Mouse (Mus musculus) forebrain, embryonic 10.5 days (tissue): Measurements from ENCODE around the gene Grcc10. TPM values are rescaled to one million over a fixed set of nuclear protein-coding genes. Genes with fewer than 3 reads are reported as not detected.

Experiments used
- DNase-seq: peaks from one replicate; pipeline ENCODE4 v3.0.0-alpha.2; 2017; ENCODE audit warnings: low spot score; ENCODE audit errors: extremely low spot score
- H3K27ac ChIP-seq: fragments of 300-500 bp; sonication (generic); 2 replicates; pipeline ENCODE4 v1.5.1; 2016; ENCODE audit warnings: mild to moderate bottlenecking
- H3K27me3 ChIP-seq: fragments of 300-500 bp; sonication (generic); 2 replicates; pipeline ENCODE4 v1.6.1; 2016; ENCODE audit warnings: mild to moderate bottlenecking; ENCODE audit not compliant: poor library complexity, severe bottlenecking
- H3K36me3 ChIP-seq: fragments of 300-500 bp; sonication (generic); replicated peaks from 2 replicates; pipeline ENCODE4 v1.6.1; 2016; ENCODE audit warnings: mild to moderate bottlenecking, moderate library complexity
- H3K4me1 ChIP-seq: fragments of 300-500 bp; sonication (generic); 2 replicates; pipeline ENCODE4 v1.6.1; 2016
- H3K4me3 ChIP-seq: fragments of 300-500 bp; sonication (generic); 2 replicates; pipeline ENCODE4 v1.5.1; 2016; ENCODE audit warnings: mild to moderate bottlenecking, moderate library complexity
- H3K9me3 ChIP-seq: fragments of 300-500 bp; sonication (generic); 2 replicates; pipeline ENCODE4 v1.6.1; 2016; ENCODE audit warnings: mild to moderate bottlenecking, moderate library complexity
- WGBS: fragments of 180-500 bp; shearing (Covaris S2); methylation state at CpG from one replicate; pipeline ENCODE4 v1.1.7; 2016; 5-methylcytosine and 5-hydroxymethylcytosine counted together
- polyA plus RNA-seq: library from polyadenylated mRNA; unstranded; fragments of >200 nt; fragmentation: Nextera tagmentation; extraction: Ambion mirVana; gene quantifications from 2 replicates; pipeline ENCODE4 v1.2.1, GENCODE M21; 2016

Gene Grcc10
- polyA plus RNA-seq, 1 experiment from 2014 or later: 415 TPM

GRCm38 (mm10) chr6:124768704-124769044 lies 27.5 kb upstream of the Grcc10 start:
- peak overlapping the region; percentile 81; the same call in 1 of the 2 replicates for H3K27ac ChIP-seq
- 3% methylated on average over 9 of the region's 9 CpGs for WGBS
- H3K27me3 ChIP-seq: peaks cover 80% of the 10 kb centered on the region
- no peaks in the 10 kb centered on the region for H3K36me3 ChIP-seq
- no peaks in the 10 kb centered on the region for H3K9me3 ChIP-seq
- DNase-seq: no peak
- H3K4me1 ChIP-seq: peaks cover 45% of the 10 kb centered on the region
- H3K4me3 ChIP-seq: peak overlapping the region; percentile 64

DNA sequence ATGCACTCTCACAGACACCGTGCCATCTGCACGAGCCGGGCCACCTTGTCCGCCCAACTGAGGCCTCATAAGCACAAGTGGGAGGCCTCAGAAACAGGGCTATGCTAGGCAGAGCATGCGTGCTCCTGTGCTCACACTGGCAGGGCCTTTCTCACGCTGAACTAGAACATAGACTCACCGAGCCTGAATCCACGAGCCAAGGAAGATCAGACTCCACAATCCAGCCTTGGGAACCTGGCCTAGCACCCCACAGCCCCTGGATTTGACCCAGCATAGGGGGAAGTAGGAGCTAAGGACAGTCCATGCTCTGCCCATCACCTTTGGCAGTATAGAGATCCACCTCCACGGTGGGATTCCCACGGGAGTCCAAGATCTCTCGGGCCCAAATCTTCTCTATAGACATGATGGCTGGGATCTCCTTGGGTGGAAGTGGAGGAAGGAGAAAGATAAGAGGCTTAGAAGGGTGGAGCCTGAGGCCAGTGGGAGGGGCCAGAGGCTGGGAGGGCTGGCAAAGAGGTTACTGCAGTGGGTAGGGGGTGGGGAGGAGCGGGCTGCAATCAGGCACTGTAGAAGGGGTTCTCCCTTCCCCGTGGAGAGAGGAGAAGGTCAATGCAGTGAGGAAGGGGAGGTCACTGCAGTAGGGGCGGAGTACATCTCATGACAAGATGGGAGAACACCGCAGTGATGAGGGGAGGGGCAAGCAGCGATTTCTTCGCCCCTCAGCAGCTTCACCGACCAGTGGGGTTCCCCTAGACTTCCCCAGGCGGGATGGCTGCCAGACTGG lies 26.9 kb upstream of the Grcc10 start:
- Histone ChIP-seq H3K9me3 (no peaks in the 10 kb centered on the region), H3K27ac (peak overlapping the region; percentile 81), H3K4me1 (peaks cover 45% of the 10 kb centered on the region), H3K36me3 (no peaks in the 10 kb centered on the region), H3K27me3 (peaks cover 79% of the 10 kb centered on the region), H3K4me3 (peak overlapping the region; percentile 64)
- WGBS: 17% methylated on average over 19 of the region's 19 CpGs
- peak; percentile 38 for DNase-seq

DNA sequence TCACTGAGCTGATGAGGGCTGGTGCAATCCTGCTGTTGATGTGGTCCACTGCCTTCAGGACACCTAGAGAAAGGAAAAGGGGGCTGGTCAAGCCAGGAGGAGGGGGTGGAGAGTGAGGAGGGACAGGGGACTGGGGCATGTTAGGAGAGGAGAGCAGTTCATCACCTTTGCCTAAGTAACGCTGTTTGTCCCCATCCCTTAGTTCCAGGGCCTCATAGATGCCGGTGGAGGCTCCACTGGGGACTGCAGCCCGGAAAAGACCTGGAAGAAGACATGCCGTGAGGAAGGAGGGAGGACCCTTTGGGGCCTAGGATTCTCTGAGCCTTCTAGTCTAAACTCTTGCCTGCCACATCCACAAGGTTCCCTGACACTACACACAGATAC lies 26.4 kb upstream of the Grcc10 start:
- WGBS: 32% methylated on average over 4 of the region's 4 CpGs
- Histone ChIP-seq H3K27me3 (peaks cover 76% of the 10 kb centered on the region), H3K36me3 (no peaks in the 10 kb centered on the region), H3K9me3 (no peaks in the 10 kb centered on the region), H3K4me3 (peak overlapping the region; percentile 64), H3K27ac (peak overlapping the region; percentile 81), H3K4me1 (peaks cover 45% of the 10 kb centered on the region)
- no peak for DNase-seq

- Histone ChIP-seq H3K4me1 (peaks cover 45% of the 10 kb centered on the region), H3K27ac (no peak overlapping the region), H3K4me3 (no peak overlapping the region), H3K9me3 (no peaks in the 10 kb centered on the region), H3K36me3 (no peaks in the 10 kb centered on the region), H3K27me3 (peaks cover 65% of the 10 kb centered on the region)
- 83% methylated on average over 7 of the region's 7 CpGs for WGBS
- DNase-seq: no peak
Observed at GRCm38 (mm10) chr6:124765951-124766350, 24.8 kb upstream of the Grcc10 start.

DNA sequence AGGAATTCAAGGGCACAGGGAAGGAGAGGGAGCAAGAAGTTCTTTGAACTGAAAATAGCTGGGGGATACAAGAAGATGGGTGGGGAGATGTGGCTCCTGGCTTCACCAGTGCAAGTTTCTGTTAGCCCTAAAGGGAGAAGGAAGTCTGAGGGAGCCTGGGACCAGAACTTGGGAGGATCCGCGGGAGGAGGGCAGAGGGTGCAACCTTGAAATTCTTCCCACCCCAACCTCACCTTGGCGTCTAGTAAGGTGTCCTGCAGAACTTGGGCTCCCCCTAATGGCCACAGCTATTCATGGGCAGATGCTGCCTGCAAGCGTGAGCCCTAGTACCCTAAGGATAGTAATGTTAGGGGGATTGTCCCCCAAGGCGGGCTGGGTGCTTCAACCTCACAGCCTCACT lies 18.1 kb upstream of the Grcc10 start:
- Histone ChIP-seq H3K27me3 (peaks cover 12% of the 10 kb centered on the region), H3K9me3 (no peaks in the 10 kb centered on the region), H3K27ac (peak overlapping the region; percentile 99), H3K4me3 (peak overlapping the region; percentile 91), H3K4me1 (peaks cover 45% of the 10 kb centered on the region), H3K36me3 (0 out of 2 replicates have a peak, but pooled peaks cover 2% of the 10 kb centered on the region)
- peak; percentile 78 for DNase-seq
- WGBS: 6% methylated on average over 5 of the region's 5 CpGs

- peak overlapping the region; percentile 99 for H3K27ac ChIP-seq
- no peaks in the 10 kb centered on the region for H3K9me3 ChIP-seq
- 71% methylated on average over 2 of the region's 2 CpGs for WGBS
- 0 out of 2 replicates have a peak, but pooled peaks cover 2% of the 10 kb centered on the region for H3K36me3 ChIP-seq
- peaks cover 8% of the 10 kb centered on the region for H3K27me3 ChIP-seq
- H3K4me3 ChIP-seq: peak overlapping the region; percentile 91
- DNase-seq: no peak
- peaks cover 49% of the 10 kb centered on the region for H3K4me1 ChIP-seq
Observed at GRCm38 (mm10) chr6:124758849-124759232, 17.7 kb upstream of the Grcc10 start.

GRCm38 (mm10) chr6:124757909-124758848 lies 17.0 kb upstream of the Grcc10 start:
- Histone ChIP-seq H3K9me3 (no peaks in the 10 kb centered on the region), H3K27ac (peak overlapping the region; percentile 99), H3K4me3 (peak overlapping the region; percentile 91), H3K36me3 (peaks cover 7% of the 10 kb centered on the region; the same call in 1 of the 2 replicates), H3K4me1 (peaks cover 54% of the 10 kb centered on the region), H3K27me3 (peaks cover 3% of the 10 kb centered on the region)
- 38% methylated on average over 5 of the region's 5 CpGs for WGBS
- DNase-seq: peak; percentile 53

- DNase-seq: no peak
- peaks cover 14% of the 10 kb centered on the region for H3K36me3 ChIP-seq
- peak overlapping the region; percentile 99 for H3K27ac ChIP-seq
- H3K27me3 ChIP-seq: no peaks in the 10 kb centered on the region; the same call in 1 of the 2 replicates
- no peaks in the 10 kb centered on the region for H3K9me3 ChIP-seq
- WGBS: 4% methylated on average over 5 of the region's 5 CpGs
- peaks cover 54% of the 10 kb centered on the region for H3K4me1 ChIP-seq
- H3K4me3 ChIP-seq: peak overlapping the region; percentile 91
Observed at GRCm38 (mm10) chr6:124757351-124757880, 16.2 kb upstream of the Grcc10 start.

- H3K4me1 ChIP-seq: peaks cover 54% of the 10 kb centered on the region
- H3K36me3 ChIP-seq: peaks cover 20% of the 10 kb centered on the region
- peak overlapping the region; percentile 91 for H3K4me3 ChIP-seq
- no peaks in the 10 kb centered on the region; the same call in 1 of the 2 replicates for H3K27me3 ChIP-seq
- under 1% methylated on average over 53 of the region's 54 CpGs for WGBS
- peak overlapping the region; percentile 99 for H3K27ac ChIP-seq
- DNase-seq: peak; percentile 86
- no peaks in the 10 kb centered on the region for H3K9me3 ChIP-seq
Observed at GRCm38 (mm10) chr6:124756652-124757350, 15.6 kb upstream of the Grcc10 start.

GRCm38 (mm10) chr6:124755831-124756595 lies 14.8 kb upstream of the Grcc10 start, which contains the start of the genes Gm45234 and Atn1:
Gm45234 (minus strand) TSS chr6:124756021.
Atn1 (minus strand) TSS chr6:124756524.
- peak; percentile 70 for DNase-seq
- Histone ChIP-seq H3K4me3 (peak within 1 kb of the TSS; percentile 91), H3K9me3 (no peaks in the 10 kb centered on the region), H3K36me3 (peaks cover 25% of the 10 kb centered on the region), H3K27me3 (no peaks in the 10 kb centered on the region; the same call in 1 of the 2 replicates), H3K27ac (peak within 1 kb of the TSS; percentile 99), H3K4me1 (peaks cover 54% of the 10 kb centered on the region)
- under 1% methylated on average over 70 of the region's 100 CpGs for WGBS

DNA sequence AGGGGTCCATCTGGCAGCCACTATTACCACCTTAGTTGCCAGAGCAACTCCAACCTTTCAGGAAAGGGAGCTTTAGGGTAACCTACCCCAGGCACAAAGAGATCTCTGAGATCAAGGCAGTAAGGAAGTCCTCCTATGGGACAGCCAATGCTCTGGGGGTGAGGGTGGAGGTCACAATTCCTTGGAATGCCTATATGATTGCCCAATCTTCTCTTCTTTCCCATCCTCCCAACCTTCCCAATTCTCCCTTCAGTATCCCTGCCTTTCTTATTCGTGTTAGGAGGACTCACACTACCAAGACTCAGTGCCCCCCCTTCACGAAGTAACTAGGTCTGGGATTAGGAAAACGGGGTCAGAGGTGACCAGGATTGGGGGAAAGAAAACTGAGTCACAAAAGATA lies 14.1 kb upstream of the Grcc10 start:
- 3% methylated on average over 3 of the region's 3 CpGs for WGBS
- DNase-seq: no peak

More for the DNA sequence above, 14.1 kb upstream of the Grcc10 start:
- no peaks in the 10 kb centered on the region for H3K27me3 ChIP-seq
- H3K4me3 ChIP-seq: peak overlapping the region; percentile 91
- peaks cover 33% of the 10 kb centered on the region for H3K36me3 ChIP-seq
- H3K27ac ChIP-seq: peak overlapping the region; percentile 99
- no peaks in the 10 kb centered on the region for H3K9me3 ChIP-seq
- H3K4me1 ChIP-seq: peaks cover 54% of the 10 kb centered on the region
